Mouse (Mus musculus): ENCODE measurements around the gene D430019H16Rik. TPM values are rescaled to one million over a fixed set of nuclear protein-coding genes. Genes with fewer than 3 reads are reported as not detected.
A peak's percentile ranks its signal among the peaks of the same experiment; 100 is the strongest.

D430019H16Rik gene
- polyA plus RNA-seq, 1 experiment from 2014 or later: 7.3 TPM

DNA sequence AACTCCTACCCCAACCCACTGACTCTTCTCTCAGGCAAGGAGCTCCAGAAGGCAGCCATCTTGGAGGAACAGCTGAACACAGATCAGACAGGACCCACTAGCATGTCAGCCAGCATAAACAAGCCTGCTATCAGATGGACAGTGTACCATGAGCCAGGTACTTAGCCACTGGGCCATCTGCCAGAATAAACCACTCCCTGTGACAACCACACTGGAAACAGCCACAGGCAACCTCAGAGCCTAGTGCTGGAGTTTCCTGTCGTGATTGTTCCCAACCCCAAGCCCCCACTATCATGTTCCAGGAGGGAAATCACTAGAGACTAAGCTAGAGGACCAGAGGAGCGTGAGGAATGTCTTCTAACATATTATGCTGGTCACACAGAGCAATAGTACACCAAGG lies 70.1 kb downstream of the D430019H16Rik start:
- no peak overlapping the region for H3K4me3 ChIP-seq (ENCODE audit: low read depth, low read length)
- H3K36me3 ChIP-seq (ENCODE audit: control insufficient read depth, insufficient read depth, low read length): no peaks in the 10 kb centered on the region
- no peaks in the 10 kb centered on the region for H3K4me1 ChIP-seq (ENCODE audit: control insufficient read depth, insufficient read depth, low read length)
- no peaks in the 10 kb centered on the region for H3K9me3 ChIP-seq (ENCODE audit: control insufficient read depth, low read length)
- H3K27ac ChIP-seq (ENCODE audit: low read depth, low read length): no peak overlapping the region
- no peak overlapping the region for H3K4me2 ChIP-seq (ENCODE audit: low read depth)
- no peak for ATAC-seq (ENCODE audit: insufficient read depth, low FRiP score, low TSS enrichment)
- no peak overlapping the region for H3K9ac ChIP-seq (ENCODE audit: low read length)
- 78% methylated on average over 2 of the region's 2 CpGs for WGBS
- no peak for DNase-seq (ENCODE audit: low spot score)
- H3K27me3 ChIP-seq (ENCODE audit: control insufficient read depth, insufficient read depth, low read length): no peaks in the 10 kb centered on the region

DNA sequence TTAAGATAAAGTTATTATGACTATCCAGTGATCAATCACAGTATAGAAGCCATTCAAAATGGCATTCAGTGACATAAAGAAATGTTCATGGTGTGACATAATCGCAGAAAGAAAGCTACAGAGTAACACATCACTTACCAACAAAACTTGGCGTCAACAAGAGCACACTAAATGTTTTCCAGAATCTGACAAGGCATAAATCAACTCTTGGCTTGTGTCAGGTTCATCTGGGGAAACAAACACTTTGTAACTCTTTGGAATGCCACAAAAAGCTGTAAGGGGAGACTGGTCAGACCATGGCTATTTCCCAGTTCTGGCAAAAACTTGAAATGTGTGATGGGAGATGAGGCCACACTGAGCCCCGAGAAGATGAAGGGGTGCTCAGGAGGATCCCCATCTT lies 72.5 kb downstream of the D430019H16Rik start:
- H3K9ac ChIP-seq (ENCODE audit: low read length): no peak overlapping the region
- no peaks in the 10 kb centered on the region for H3K9me3 ChIP-seq (ENCODE audit: control insufficient read depth, low read length)
- H3K27ac ChIP-seq (ENCODE audit: low read depth, low read length): no peak overlapping the region
- DNase-seq (ENCODE audit: low spot score) (no peak), ATAC-seq (ENCODE audit: insufficient read depth, low FRiP score, low TSS enrichment) (no peak)
- no peaks in the 10 kb centered on the region for H3K4me1 ChIP-seq (ENCODE audit: control insufficient read depth, insufficient read depth, low read length)
- H3K27me3 ChIP-seq (ENCODE audit: control insufficient read depth, insufficient read depth, low read length): no peaks in the 10 kb centered on the region
- H3K4me2 ChIP-seq (ENCODE audit: low read depth): no peak overlapping the region
- H3K4me3 ChIP-seq (ENCODE audit: low read depth, low read length): no peak overlapping the region
- WGBS: 88% methylated on average over 3 of the region's 3 CpGs
- no peaks in the 10 kb centered on the region for H3K36me3 ChIP-seq (ENCODE audit: control insufficient read depth, insufficient read depth, low read length)

DNA sequence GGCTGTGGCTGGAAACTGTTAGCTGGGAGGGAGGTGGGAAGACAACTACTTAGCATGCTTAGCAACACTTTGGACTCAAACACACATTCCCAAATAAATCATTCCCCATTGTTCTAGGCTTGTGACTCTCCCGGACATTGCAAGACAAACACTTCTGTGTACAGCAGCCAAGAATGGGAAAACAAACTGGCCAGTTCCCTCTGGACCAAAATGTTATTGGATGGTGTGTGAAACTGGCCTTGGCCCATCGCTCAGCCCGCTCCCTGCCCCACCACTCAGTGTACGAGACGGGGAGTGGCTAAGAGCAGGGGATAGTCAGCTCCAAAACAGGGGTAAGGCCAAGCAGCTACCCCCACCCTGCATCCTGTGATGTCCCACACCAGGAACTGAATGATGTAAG lies 73.2 kb downstream of the D430019H16Rik start:
- no peaks in the 10 kb centered on the region for H3K9me3 ChIP-seq (ENCODE audit: control insufficient read depth, low read length)
- no peaks in the 10 kb centered on the region for H3K36me3 ChIP-seq (ENCODE audit: control insufficient read depth, insufficient read depth, low read length)
- 50% methylated on average over 5 of the region's 5 CpGs for WGBS
- peaks cover 3% of the 10 kb centered on the region; the same call in 1 of the 2 replicates for H3K4me1 ChIP-seq (ENCODE audit: control insufficient read depth, insufficient read depth, low read length)
- ATAC-seq (ENCODE audit: insufficient read depth, low FRiP score, low TSS enrichment) (peak; percentile 48; the same call in 1 of the 2 replicates), DNase-seq (ENCODE audit: low spot score) (no peak)
- H3K27ac ChIP-seq (ENCODE audit: low read depth, low read length): no peak overlapping the region
- H3K4me2 ChIP-seq (ENCODE audit: low read depth): no peak overlapping the region
- no peak overlapping the region for H3K9ac ChIP-seq (ENCODE audit: low read length)
- no peak overlapping the region for H3K4me3 ChIP-seq (ENCODE audit: low read depth, low read length)
- no peaks in the 10 kb centered on the region for H3K27me3 ChIP-seq (ENCODE audit: control insufficient read depth, insufficient read depth, low read length)

DNA sequence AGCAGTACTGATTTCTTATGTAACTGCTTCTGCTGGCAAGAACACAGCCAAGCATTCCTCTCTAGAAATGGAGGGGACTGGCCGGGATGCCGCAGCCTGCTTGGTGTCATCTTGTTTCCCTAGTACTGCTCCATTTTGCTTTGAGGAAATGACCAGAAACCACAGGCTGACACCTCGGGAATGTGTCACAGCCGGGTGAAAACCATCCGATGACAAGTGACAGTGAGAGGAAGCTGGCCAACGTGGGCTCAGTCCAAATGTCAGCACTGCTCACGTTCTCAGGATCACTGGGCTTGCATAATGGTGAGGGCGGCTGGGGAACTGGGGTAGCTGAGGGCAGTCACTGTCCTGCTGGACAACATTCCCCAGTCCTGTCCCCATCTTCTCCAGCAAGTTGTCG lies 75.9 kb downstream of the D430019H16Rik start:
- Histone ChIP-seq H3K36me3 (ENCODE audit: control insufficient read depth, insufficient read depth, low read length) (no peaks in the 10 kb centered on the region), H3K9me3 (ENCODE audit: control insufficient read depth, low read length) (no peaks in the 10 kb centered on the region), H3K4me3 (ENCODE audit: low read depth, low read length) (no peak overlapping the region), H3K27me3 (ENCODE audit: control insufficient read depth, insufficient read depth, low read length) (no peaks in the 10 kb centered on the region), H3K27ac (ENCODE audit: low read depth, low read length) (no peak overlapping the region), H3K9ac (ENCODE audit: low read length) (no peak overlapping the region), H3K4me2 (ENCODE audit: low read depth) (no peak overlapping the region), H3K4me1 (ENCODE audit: control insufficient read depth, insufficient read depth, low read length) (peaks cover 3% of the 10 kb centered on the region; the same call in 1 of the 2 replicates)
- ATAC-seq (ENCODE audit: insufficient read depth, low FRiP score, low TSS enrichment) (no peak), DNase-seq (ENCODE audit: low spot score) (no peak)
- WGBS: 73% methylated on average over 9 of the region's 9 CpGs

DNA sequence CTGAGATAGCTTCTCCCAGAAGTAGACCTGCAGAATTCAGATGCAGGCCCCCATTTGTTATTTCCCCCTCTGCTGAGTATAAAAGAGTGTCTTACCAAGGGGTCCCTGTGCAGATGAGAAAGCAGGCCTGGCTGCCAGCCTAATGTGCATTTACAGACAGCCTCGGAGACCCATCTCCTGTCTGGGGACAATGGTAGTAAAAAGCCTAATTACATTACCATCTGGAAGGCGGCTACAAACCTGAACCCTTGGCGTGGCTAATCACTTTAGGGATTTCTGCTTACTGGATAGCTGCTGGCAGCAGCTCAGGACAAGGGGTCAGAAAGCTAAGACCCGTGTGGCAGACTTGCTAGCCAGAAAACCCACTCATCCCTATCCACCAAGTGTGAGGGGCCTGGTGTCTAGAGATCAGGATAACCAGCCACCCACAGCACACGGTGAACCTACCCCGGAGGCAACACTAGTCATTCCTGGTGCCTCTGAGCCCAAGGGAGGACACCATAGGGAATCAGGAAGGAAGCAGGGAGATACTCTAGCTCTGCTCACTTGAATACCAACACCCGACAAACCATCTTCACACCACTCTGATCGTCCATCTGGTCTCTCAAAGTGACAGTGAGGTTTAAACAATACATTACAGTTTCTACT lies 78.2 kb downstream of the D430019H16Rik start:
- ATAC-seq (ENCODE audit: insufficient read depth, low FRiP score, low TSS enrichment): no peak
- WGBS: 25% methylated on average over 8 of the region's 8 CpGs
- H3K9ac ChIP-seq (ENCODE audit: low read length): 0 out of 2 replicates have a peak overlapping the region, but pooled peaks have one; percentile 12
- no peak overlapping the region for H3K4me3 ChIP-seq (ENCODE audit: low read depth, low read length)
- no peaks in the 10 kb centered on the region for H3K36me3 ChIP-seq (ENCODE audit: control insufficient read depth, insufficient read depth, low read length)
- H3K27ac ChIP-seq (ENCODE audit: low read depth, low read length): 0 out of 2 replicates have a peak overlapping the region, but pooled peaks have one; percentile 20
- H3K27me3 ChIP-seq (ENCODE audit: control insufficient read depth, insufficient read depth, low read length): no peaks in the 10 kb centered on the region
- H3K4me2 ChIP-seq (ENCODE audit: low read depth): no peak overlapping the region
- DNase-seq (ENCODE audit: low spot score): no peak
- H3K9me3 ChIP-seq (ENCODE audit: control insufficient read depth, low read length): no peaks in the 10 kb centered on the region
- peaks cover 3% of the 10 kb centered on the region; the same call in 1 of the 2 replicates for H3K4me1 ChIP-seq (ENCODE audit: control insufficient read depth, insufficient read depth, low read length)

DNA sequence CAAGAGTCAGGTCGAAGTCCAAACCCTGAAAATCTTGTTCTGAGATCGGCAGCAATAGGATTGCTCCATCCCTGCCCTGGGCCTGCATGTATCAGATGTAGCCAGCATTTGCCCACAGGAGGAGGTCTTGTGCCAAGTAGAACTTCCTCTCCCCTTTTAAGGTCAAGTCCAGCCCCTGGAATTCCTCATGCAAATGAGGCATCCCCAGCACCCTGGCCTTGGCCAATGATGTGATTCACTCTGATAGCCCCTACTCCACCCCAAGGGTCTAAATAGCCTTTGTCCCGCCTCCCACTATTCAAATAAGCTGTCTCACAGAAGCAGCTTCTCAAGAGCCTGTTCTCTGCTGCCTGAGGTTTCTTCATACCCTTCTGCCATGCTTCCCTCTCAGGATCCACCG lies 81.2 kb downstream of the D430019H16Rik start:
- ATAC-seq (ENCODE audit: insufficient read depth, low FRiP score, low TSS enrichment) (no peak), DNase-seq (ENCODE audit: low spot score) (no peak)
- Histone ChIP-seq H3K27ac (ENCODE audit: low read depth, low read length) (no peak overlapping the region), H3K4me3 (ENCODE audit: low read depth, low read length) (no peak overlapping the region), H3K9me3 (ENCODE audit: control insufficient read depth, low read length) (0 out of 2 replicates have a peak, but pooled peaks cover 3% of the 10 kb centered on the region), H3K4me1 (ENCODE audit: control insufficient read depth, insufficient read depth, low read length) (peaks cover 3% of the 10 kb centered on the region; the same call in 1 of the 2 replicates), H3K36me3 (ENCODE audit: control insufficient read depth, insufficient read depth, low read length) (no peaks in the 10 kb centered on the region), H3K9ac (ENCODE audit: low read length) (no peak overlapping the region), H3K27me3 (ENCODE audit: control insufficient read depth, insufficient read depth, low read length) (no peaks in the 10 kb centered on the region), H3K4me2 (ENCODE audit: low read depth) (no peak overlapping the region)
- 94% methylated on average over 4 of the region's 4 CpGs for WGBS

DNA sequence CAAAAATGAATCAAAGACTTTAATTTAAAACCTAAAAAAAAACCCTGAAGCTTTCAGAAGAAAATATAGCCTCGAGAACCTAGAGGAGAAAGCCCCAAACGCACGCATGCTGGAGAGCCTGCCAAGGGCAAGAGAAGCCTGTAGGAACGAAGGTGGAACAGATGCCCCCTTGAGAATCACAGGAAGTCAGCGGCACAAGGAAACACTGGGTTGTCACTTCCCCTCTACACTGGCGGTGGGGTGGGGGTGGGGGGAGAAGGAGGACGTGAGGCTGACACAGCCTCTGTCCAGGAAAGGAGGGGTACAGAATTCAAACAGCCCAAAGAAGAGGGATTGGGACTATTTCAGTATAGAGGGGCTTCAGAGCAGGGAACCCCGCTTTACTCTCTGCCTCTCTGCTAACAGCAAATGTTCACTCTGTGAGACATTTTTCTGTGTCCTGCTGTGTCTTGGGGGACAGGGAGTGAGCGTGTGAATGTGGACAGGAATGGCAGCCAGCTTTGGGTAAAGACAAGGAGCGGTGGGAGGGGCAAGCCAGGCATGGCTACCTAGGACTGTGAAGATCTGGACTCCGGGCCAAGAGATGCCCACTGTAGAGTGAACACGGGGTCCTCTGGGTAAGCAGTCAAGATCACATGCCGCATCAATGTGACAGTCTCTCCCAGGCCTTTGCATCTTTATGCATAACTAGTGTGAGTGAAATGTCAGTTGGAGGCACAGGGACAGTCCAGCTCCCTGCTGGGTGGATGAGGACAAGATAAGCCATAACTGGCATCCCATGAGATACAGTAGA lies 82.5 kb downstream of the D430019H16Rik start:
- no peak overlapping the region for H3K9ac ChIP-seq (ENCODE audit: low read length)
- no peaks in the 10 kb centered on the region for H3K27me3 ChIP-seq (ENCODE audit: control insufficient read depth, insufficient read depth, low read length)
- ATAC-seq (ENCODE audit: insufficient read depth, low FRiP score, low TSS enrichment): no peak
- DNase-seq (ENCODE audit: low spot score): no peak
- H3K27ac ChIP-seq (ENCODE audit: low read depth, low read length): no peak overlapping the region
- no peak overlapping the region for H3K4me2 ChIP-seq (ENCODE audit: low read depth)
- 0 out of 2 replicates have a peak, but pooled peaks cover 3% of the 10 kb centered on the region for H3K9me3 ChIP-seq (ENCODE audit: control insufficient read depth, low read length)
- peaks cover 3% of the 10 kb centered on the region; the same call in 1 of the 2 replicates for H3K4me1 ChIP-seq (ENCODE audit: control insufficient read depth, insufficient read depth, low read length)
- no peaks in the 10 kb centered on the region for H3K36me3 ChIP-seq (ENCODE audit: control insufficient read depth, insufficient read depth, low read length)
- WGBS: 73% methylated on average over 13 of the region's 13 CpGs
- no peak overlapping the region for H3K4me3 ChIP-seq (ENCODE audit: low read depth, low read length)

DNA sequence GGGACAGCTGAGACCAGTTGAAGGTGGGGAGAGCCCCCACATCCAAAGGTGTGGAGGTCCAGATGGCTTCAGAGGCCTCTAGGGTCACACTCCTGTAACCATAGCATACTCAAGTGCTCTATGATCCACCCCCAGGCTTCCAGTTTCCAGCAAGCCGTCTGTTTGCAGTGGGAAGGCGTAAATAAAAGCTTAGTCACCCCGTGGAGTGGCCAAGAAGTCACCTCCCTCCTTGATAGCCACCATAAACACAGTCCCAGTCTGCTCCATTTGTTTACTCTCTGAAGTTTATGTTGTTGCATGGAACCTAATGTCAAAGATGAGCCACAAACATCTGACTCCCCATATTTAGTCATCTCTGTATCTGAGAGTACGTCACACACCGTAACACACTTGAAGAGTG lies 83.5 kb downstream of the D430019H16Rik start:
- H3K4me2 ChIP-seq (ENCODE audit: low read depth): no peak overlapping the region
- no peak for ATAC-seq (ENCODE audit: insufficient read depth, low FRiP score, low TSS enrichment)
- no peaks in the 10 kb centered on the region for H3K36me3 ChIP-seq (ENCODE audit: control insufficient read depth, insufficient read depth, low read length)
- 57% methylated on average over 5 of the region's 5 CpGs for WGBS
- H3K9ac ChIP-seq (ENCODE audit: low read length): no peak overlapping the region
- no peaks in the 10 kb centered on the region for H3K4me1 ChIP-seq (ENCODE audit: control insufficient read depth, insufficient read depth, low read length)
- 0 out of 2 replicates have a peak, but pooled peaks cover 3% of the 10 kb centered on the region for H3K9me3 ChIP-seq (ENCODE audit: control insufficient read depth, low read length)
- H3K27ac ChIP-seq (ENCODE audit: low read depth, low read length): no peak overlapping the region
- H3K27me3 ChIP-seq (ENCODE audit: control insufficient read depth, insufficient read depth, low read length): no peaks in the 10 kb centered on the region
- no peak for DNase-seq (ENCODE audit: low spot score)
- no peak overlapping the region for H3K4me3 ChIP-seq (ENCODE audit: low read depth, low read length)
